In the genomic region with DNA sequence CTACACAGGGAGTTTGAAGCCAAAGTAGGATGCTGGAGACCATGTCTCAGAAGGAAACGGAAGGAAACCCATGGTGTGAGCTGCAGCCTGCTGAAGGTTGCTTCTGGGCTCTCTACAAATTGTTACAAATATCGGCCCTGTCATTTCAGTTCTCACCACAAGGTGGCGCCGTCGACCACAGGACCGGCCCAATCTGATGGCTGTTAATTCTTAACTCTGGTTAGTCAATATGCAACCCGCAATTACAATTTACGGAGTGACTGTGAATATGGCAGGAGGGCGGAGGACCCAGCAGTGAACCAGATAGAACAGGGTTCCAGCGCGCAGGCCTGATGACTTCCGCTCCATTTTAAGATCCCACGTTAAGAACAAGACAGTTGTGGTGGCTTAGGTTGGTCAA, we compare ENCODE assay signal across 9 mouse cellular contexts.
DNase-seq lines count a peak whose midpoint lies in the region; ATAC-seq and TF ChIP-seq lines count a peak whose summit lies in the region.
"Had no signal": no experiment of that assay in that cellular context is flagged by ENCODE, and none has a peak within 500 bp of the region (broad histone marks: within the 10 kb centered on the region; RNA-seq: fewer than 3 reads in every experiment).

No protein-coding gene starts in this region.

- TF ChIP-seq CTCF in liver, embryonic 14.5 days (IDR thresholded peaks at IDR 0.05; ENCODE audit: low read depth), result peak; percentile 90
- peak; percentile 87 for TF ChIP-seq CTCF in small intestine, adult 2 months (IDR thresholded peaks at IDR 0.05; ENCODE audit: extremely low read depth, insufficient read length, insufficient replicate concordance, low read depth, low read length)

- H3K27me3 ChIP-seq in forebrain, embryonic 13.5 days, result no peaks in the 10 kb centered on the region
- 0 out of 2 replicates have a peak, but pooled peaks cover 3% of the 10 kb centered on the region for H3K27me3 ChIP-seq in forebrain, embryonic 12.5 days
- H3K27me3 ChIP-seq in intestine, embryonic 16.5 days (replicated peaks; ENCODE audit: control insufficient read depth, insufficient read depth, low read length), result no peaks in the 10 kb centered on the region
- no peaks in the 10 kb centered on the region for H3K27me3 ChIP-seq in liver, embryonic 14.5 days (ENCODE audit: control insufficient read depth, insufficient read depth, low read length)
- H3K27me3 ChIP-seq in small intestine, adult 2 months (ENCODE audit: control insufficient read depth, insufficient read depth, low read length), result no peaks in the 10 kb centered on the region
- H3K27me3 ChIP-seq: neural tube, embryonic 13.5 days had no signal

- no peaks in the 10 kb centered on the region for H3K9me3 ChIP-seq in forebrain, embryonic 13.5 days (replicated peaks)
- no peaks in the 10 kb centered on the region for H3K9me3 ChIP-seq in forebrain, embryonic 12.5 days
- H3K9me3 ChIP-seq in intestine, embryonic 16.5 days (ENCODE audit: control insufficient read depth, low read length), result 0 out of 2 replicates have a peak, but pooled peaks cover 3% of the 10 kb centered on the region
- H3K9me3 ChIP-seq in liver, embryonic 14.5 days (ENCODE audit: control insufficient read depth, low read length), result no peaks in the 10 kb centered on the region
- H3K9me3 ChIP-seq: neural tube, embryonic 13.5 days had no signal

- H3K4me1 ChIP-seq in forebrain, embryonic 13.5 days, result 0 out of 2 replicates have a peak, but pooled peaks cover 11% of the 10 kb centered on the region
- 0 out of 2 replicates have a peak, but pooled peaks cover 8% of the 10 kb centered on the region for H3K4me1 ChIP-seq in forebrain, embryonic 12.5 days
- H3K4me1 ChIP-seq in intestine, embryonic 16.5 days (ENCODE audit: control insufficient read depth, insufficient read depth, low read length), result peaks cover 3% of the 10 kb centered on the region; the same call in 1 of the 2 replicates
- no peaks in the 10 kb centered on the region for H3K4me1 ChIP-seq in liver, embryonic 14.5 days (replicated peaks; ENCODE audit: control insufficient read depth in 2 of 2, insufficient read depth in 2 of 2, low read length in 1 of 2)
- peaks cover 6% of the 10 kb centered on the region for H3K4me1 ChIP-seq in small intestine, adult 2 months (ENCODE audit: control insufficient read depth, insufficient read depth, insufficient read length, low read length)
- H3K4me1 ChIP-seq: neural tube, embryonic 13.5 days had no signal

- no peak overlapping the region for H3K9ac ChIP-seq in forebrain, embryonic 13.5 days
- no peak overlapping the region for H3K9ac ChIP-seq in forebrain, embryonic 12.5 days
- H3K9ac ChIP-seq in intestine, embryonic 16.5 days (ENCODE audit: low read depth, low read length), result no peak overlapping the region
- H3K9ac ChIP-seq in liver, embryonic 14.5 days (replicated peaks), result no peak overlapping the region
- H3K9ac ChIP-seq: neural tube, embryonic 13.5 days had no signal

- no peak overlapping the region for H3K27ac ChIP-seq in forebrain, embryonic 13.5 days
- H3K27ac ChIP-seq in forebrain, embryonic 12.5 days, result no peak overlapping the region
- H3K27ac ChIP-seq in intestine, embryonic 16.5 days (ENCODE audit: low read length), result no peak overlapping the region
- no peak overlapping the region for H3K27ac ChIP-seq in liver, embryonic 14.5 days
- H3K27ac ChIP-seq in small intestine, adult 2 months (ENCODE audit: insufficient read depth, low read depth, low read length), result no peak overlapping the region
- H3K27ac ChIP-seq: neural tube, embryonic 13.5 days had no signal

- no peaks in the 10 kb centered on the region for H3K36me3 ChIP-seq in forebrain, embryonic 13.5 days (ENCODE audit: poor library complexity, severe bottlenecking)
- H3K36me3 ChIP-seq in forebrain, embryonic 12.5 days (replicated peaks), result no peaks in the 10 kb centered on the region
- no peaks in the 10 kb centered on the region for H3K36me3 ChIP-seq in intestine, embryonic 16.5 days (ENCODE audit: control insufficient read depth, insufficient read depth, low read length)
- H3K36me3 ChIP-seq in liver, embryonic 14.5 days (replicated peaks; ENCODE audit: control insufficient read depth, insufficient read depth, low read depth), result no peaks in the 10 kb centered on the region
- H3K36me3 ChIP-seq in small intestine, adult 2 months (ENCODE audit: control insufficient read depth, insufficient read depth, low read length), result no peaks in the 10 kb centered on the region

- H3K4me3 ChIP-seq in forebrain, embryonic 13.5 days, result no peak overlapping the region
- H3K4me3 ChIP-seq in forebrain, embryonic 12.5 days (replicated peaks), result no peak overlapping the region
- H3K4me3 ChIP-seq in intestine, embryonic 16.5 days (ENCODE audit: low read length), result no peak overlapping the region
- H3K4me3 ChIP-seq in liver, embryonic 14.5 days (ENCODE audit: insufficient read depth in 1 of 2, low read depth in 2 of 2, low read length in 2 of 2), result no peak overlapping the region
- peak overlapping the region; percentile 17; the same call in 1 of the 2 replicates for H3K4me3 ChIP-seq in small intestine, adult 2 months (ENCODE audit: low read depth, low read length)
- H3K4me3 ChIP-seq: neural tube, embryonic 13.5 days had no signal

- DNase-seq in urinary bladder, postnatal 25 days (ENCODE audit: low spot score), result peak; percentile 54
- no peak for DNase-seq in urinary bladder, adult 2 months (ENCODE audit: low spot score)
- peak; percentile 48 to 79 for DNase-seq in cerebellum, postnatal 4 days (ENCODE audit: low spot score in 2 of 2)
- no peak for DNase-seq in liver, embryonic 14.5 days (ENCODE audit: low read depth in 3 of 3, low spot score in 3 of 3)

- TF ChIP-seq EP300 in liver, embryonic 14.5 days (IDR thresholded peaks at IDR 0.05; ENCODE audit: low read depth), result no peak

- ATAC-seq in forebrain, embryonic 13.5 days, result 0 out of 2 replicates have a peak, but pooled peaks have one; percentile 7
- ATAC-seq in forebrain, embryonic 12.5 days (ENCODE audit: low FRiP score), result no peak
- peak; percentile 76 for ATAC-seq in intestine, embryonic 16.5 days
- no peak for ATAC-seq in liver, embryonic 14.5 days (ENCODE audit: insufficient read depth)

- TF ChIP-seq POLR2A in small intestine, adult 2 months (IDR thresholded peaks at IDR 0.05; ENCODE audit: low read depth, low read length), result no peak

- 33% methylated on average over 13 of the region's 13 CpGs for WGBS in forebrain, embryonic 13.5 days
- 42% methylated on average over 13 of the region's 13 CpGs for WGBS in forebrain, embryonic 12.5 days
- WGBS in intestine, embryonic 16.5 days, result 23% methylated on average over 13 of the region's 13 CpGs
- 25% methylated on average over 13 of the region's 13 CpGs for WGBS in liver, embryonic 14.5 days (ENCODE audit: insufficient replicate concordance)
- WGBS in small intestine, adult 2 months, result 14% methylated on average over 13 of the region's 13 CpGs

- no peak overlapping the region for H3K4me2 ChIP-seq in forebrain, embryonic 13.5 days
- H3K4me2 ChIP-seq in forebrain, embryonic 12.5 days, result no peak overlapping the region
- 0 out of 2 replicates have a peak overlapping the region, but pooled peaks have one; percentile 6 for H3K4me2 ChIP-seq in intestine, embryonic 16.5 days (ENCODE audit: low read depth, low read length)
- H3K4me2 ChIP-seq in liver, embryonic 14.5 days (ENCODE audit: low read depth), result no peak overlapping the region
- H3K4me2 ChIP-seq: neural tube, embryonic 13.5 days had no signal

Comparison
In these comparisons a context has a peak if more than half of its experiments do, and no peak if none do; other contexts are left out.
1. ATAC-seq: peak in forebrain, embryonic 13.5 days (single experiment) and intestine, embryonic 16.5 days (single experiment); none in forebrain, embryonic 12.5 days (single experiment) and liver, embryonic 14.5 days (single experiment).
2. DNase-seq: peak in urinary bladder, postnatal 25 days (single experiment) and cerebellum, postnatal 4 days (2 of 2); none in urinary bladder, adult 2 months (single experiment) and liver, embryonic 14.5 days (0 of 3).